Mouse (Mus musculus) heart, embryonic 14.5 days (tissue): ENCODE measurements at regions not wholly inside any gene's neighbourhood (a gene's known extent, or its start where the extent isn't known, plus 50 kb on each side); places are given as distances from the start of the nearest gene placed in this dataset.
A peak's percentile ranks its signal among the peaks of the same experiment; 100 is the strongest.

Source experiments
- ATAC-seq: fragments of 200-750 bp; cut with Nextera tagmentation; 2 replicates; pipeline ENCODE4 v1.8.0; 2017; ENCODE audit warnings: low read depth, moderate TSS enrichment; ENCODE audit not compliant: insufficient number of reproducible peaks, insufficient read depth, low FRiP score
- H3K27ac ChIP-seq, 2 experiments: fragments of 200-500 bp in 1 of 2; fragments of 300-500 bp in 1 of 2; sonication (generic) in 1 of 2; replicated peaks in 1 of 2; 2 replicates each; pipeline ENCODE4 v1.5.1; 2012 to 2014; ENCODE audit warnings: low read depth in 2 of 2, low read length in 2 of 2, control low read depth in 1 of 2, mild to moderate bottlenecking in 1 of 2, mixed read lengths in 1 of 2; ENCODE audit not compliant: control insufficient read depth in 1 of 2, insufficient read depth in 1 of 2
- H3K27me3 ChIP-seq: fragments of 300-500 bp; sonication (generic); 2 replicates; pipeline ENCODE4 v1.6.1; 2014; ENCODE audit warnings: mild to moderate bottlenecking, low read length, control low read depth; ENCODE audit not compliant: control insufficient read depth, insufficient read depth
- H3K36me3 ChIP-seq: fragments of 300-500 bp; sonication (generic); 2 replicates; pipeline ENCODE4 v1.6.1; 2014; ENCODE audit warnings: mild to moderate bottlenecking, control low read depth, low read length, mixed read lengths; ENCODE audit not compliant: control insufficient read depth, insufficient read depth
- H3K4me1 ChIP-seq, 2 experiments: fragments of 200-500 bp in 1 of 2; fragments of 300-500 bp in 1 of 2; sonication (generic) in 1 of 2; 2 replicates each; pipeline ENCODE4 v1.6.1; 2012 to 2014; ENCODE audit warnings: low read length in 2 of 2, control low read depth in 1 of 2, mixed read lengths in 1 of 2; ENCODE audit not compliant: control insufficient read depth in 2 of 2, insufficient read depth in 2 of 2
- H3K4me2 ChIP-seq: fragments of 300-500 bp; sonication (generic); 2 replicates; pipeline ENCODE4 v1.6.1; 2014; ENCODE audit warnings: mild to moderate bottlenecking, low read length
- H3K4me3 ChIP-seq, 2 experiments: fragments of 200-500 bp in 1 of 2; fragments of 300-500 bp in 1 of 2; sonication (generic) in 1 of 2; 2 replicates each; pipeline ENCODE4 v1.5.1; 2012 to 2014; ENCODE audit warnings: low read length in 2 of 2, mild to moderate bottlenecking in 2 of 2, control low read depth in 1 of 2, low read depth in 1 of 2, moderate library complexity in 1 of 2; ENCODE audit not compliant: control insufficient read depth in 1 of 2, insufficient read depth in 1 of 2
- H3K9ac ChIP-seq: fragments of 300-500 bp; sonication (generic); 2 replicates; pipeline ENCODE4 v1.6.1; 2014; ENCODE audit warnings: mild to moderate bottlenecking, low read length
- H3K9me3 ChIP-seq: fragments of 300-500 bp; sonication (generic); 2 replicates; pipeline ENCODE4 v1.6.1; 2016; ENCODE audit warnings: low read length, control low read depth; ENCODE audit not compliant: control insufficient read depth
- WGBS: fragments of 180-500 bp; shearing (Covaris S2); extraction: QIAGEN DNeasy Blood & Tissue Kit; methylation state at CpG from one replicate; pipeline ENCODE4 v1.1.7; 2014; 5-methylcytosine and 5-hydroxymethylcytosine counted together

- Histone ChIP-seq H3K9ac (no peak overlapping the region), H3K9me3 (no peaks in the 10 kb centered on the region), H3K4me2 (no peak overlapping the region), H3K27ac (no peak overlapping the region), H3K27me3 (no peaks in the 10 kb centered on the region), H3K4me1 (no peaks in the 10 kb centered on the region), H3K4me3 (no peak overlapping the region), H3K36me3 (no peaks in the 10 kb centered on the region)
- no peak for ATAC-seq
- WGBS: 86% methylated on average over 1 of the region's 1 CpGs
Observed at GRCm38 (mm10) chr12:35863141-35863540, 62.3 kb upstream of the Agr3 start.

- no peaks in the 10 kb centered on the region for H3K36me3 ChIP-seq
- 35% methylated on average over 4 of the region's 4 CpGs for WGBS
- H3K9me3 ChIP-seq: no peaks in the 10 kb centered on the region
- ATAC-seq: peak; percentile 31; the same call in 1 of the 2 replicates
- H3K4me3 ChIP-seq: no peak overlapping the region
- no peak overlapping the region for H3K9ac ChIP-seq
- H3K4me2 ChIP-seq: no peak overlapping the region
- H3K4me1 ChIP-seq: peaks cover 0 to 6% of the 10 kb centered on the region in 2 experiments; a peak in 1 of 4 replicates
- H3K27me3 ChIP-seq: no peaks in the 10 kb centered on the region
- H3K27ac ChIP-seq: no peak overlapping the region
Observed at GRCm38 (mm10) chr12:35853159-35853558, 72.3 kb upstream of the Agr3 start.

GRCm38 (mm10) chr12:35846905-35847610 is 78.4 kb upstream of the Agr3 start:
- Histone ChIP-seq H3K27me3 (no peaks in the 10 kb centered on the region), H3K9ac (no peak overlapping the region), H3K4me1 (no peaks in the 10 kb centered on the region), H3K36me3 (no peaks in the 10 kb centered on the region), H3K4me3 (no peak overlapping the region), H3K27ac (no peak overlapping the region), H3K9me3 (no peaks in the 10 kb centered on the region), H3K4me2 (no peak overlapping the region)
- no peak for ATAC-seq
- WGBS: 63% methylated on average over 5 of the region's 5 CpGs

- H3K27me3 ChIP-seq: no peaks in the 10 kb centered on the region
Observed at GRCm38 (mm10) chr12:35836946-35837345, 88.5 kb upstream of the Agr3 start.

GRCm38 (mm10) chr12:35833285-35833684 is 92.1 kb upstream of the Agr3 start:
- Histone ChIP-seq H3K4me3 (no peak overlapping the region), H3K4me2 (no peak overlapping the region), H3K36me3 (no peaks in the 10 kb centered on the region), H3K27ac (no peak overlapping the region), H3K4me1 (no peaks in the 10 kb centered on the region), H3K9ac (no peak overlapping the region), H3K27me3 (no peaks in the 10 kb centered on the region), H3K9me3 (no peaks in the 10 kb centered on the region)
- no peak for ATAC-seq
- 81% methylated on average over 3 of the region's 3 CpGs for WGBS

More at GRCm38 (mm10) chr12:35836946-35837345, 88.5 kb upstream of the Agr3 start:
- Histone ChIP-seq H3K4me3 (no peak overlapping the region), H3K36me3 (no peaks in the 10 kb centered on the region), H3K9ac (no peak overlapping the region), H3K4me2 (no peak overlapping the region), H3K4me1 (no peaks in the 10 kb centered on the region), H3K9me3 (no peaks in the 10 kb centered on the region), H3K27ac (no peak overlapping the region)
- ATAC-seq: no peak

GRCm38 (mm10) chr12:35831922-35832512 is 93.4 kb upstream of the Agr3 start:
- no peak overlapping the region for H3K4me3 ChIP-seq
- 74% methylated on average over 2 of the region's 2 CpGs for WGBS
- H3K9me3 ChIP-seq: no peaks in the 10 kb centered on the region
- no peaks in the 10 kb centered on the region for H3K36me3 ChIP-seq
- H3K27ac ChIP-seq: no peak overlapping the region
- H3K27me3 ChIP-seq: no peaks in the 10 kb centered on the region
- no peaks in the 10 kb centered on the region for H3K4me1 ChIP-seq
- no peak overlapping the region for H3K4me2 ChIP-seq
- no peak for ATAC-seq
- H3K9ac ChIP-seq: no peak overlapping the region

- Histone ChIP-seq H3K4me2 (no peak overlapping the region), H3K36me3 (no peaks in the 10 kb centered on the region), H3K27ac (no peak overlapping the region), H3K4me1 (no peaks in the 10 kb centered on the region), H3K27me3 (no peaks in the 10 kb centered on the region), H3K9ac (no peak overlapping the region), H3K9me3 (no peaks in the 10 kb centered on the region), H3K4me3 (no peak overlapping the region)
- 15% methylated on average over 5 of the region's 5 CpGs for WGBS
- no peak for ATAC-seq
Observed at GRCm38 (mm10) chr12:35831268-35831667, 94.2 kb upstream of the Agr3 start.

GRCm38 (mm10) chr12:35827797-35828196 is 97.6 kb upstream of the Agr3 start:
- H3K4me3 ChIP-seq: no peak overlapping the region
- H3K36me3 ChIP-seq: no peaks in the 10 kb centered on the region
- WGBS: 47% methylated on average over 2 of the region's 2 CpGs
- no peak overlapping the region for H3K9ac ChIP-seq
- ATAC-seq: no peak
- H3K9me3 ChIP-seq: no peaks in the 10 kb centered on the region
- no peak overlapping the region for H3K27ac ChIP-seq
- no peaks in the 10 kb centered on the region for H3K27me3 ChIP-seq
- peaks cover 0 to 2% of the 10 kb centered on the region in 2 experiments; a peak in 1 of 4 replicates for H3K4me1 ChIP-seq
- no peak overlapping the region for H3K4me2 ChIP-seq
